Mouse (Mus musculus) activated CD4-positive, CD25-positive, alpha-beta regulatory T cell, adult 4 months (primary cell): ENCODE results near the gene Irf8. TPM values are rescaled to one million over a fixed set of nuclear protein-coding genes. Genes with fewer than 3 reads are reported as not detected.
A peak's percentile ranks its signal among the peaks of the same experiment; 100 is the strongest.

Source experiments
- ATAC-seq: one replicate; pipeline ENCODE4 v1.8.0; 2017
- polyA plus RNA-seq, 2 experiments: library from polyadenylated mRNA; unstranded; fragments of 100-300 nt; shearing (Covaris generic); gene quantifications; one replicate each; pipeline ENCODE4 v1.2.1; 2017

The Irf8 gene
- polyA plus RNA-seq, 2 experiments from 2014 or later: 17.9 to 24.8 TPM

- peak; percentile 24 for ATAC-seq
These were observed 15.3 kb downstream of the Irf8 start for GRCm38 (mm10) chr8:120751226-120752081.

- ATAC-seq: peak; percentile 85
These were observed 15.9 kb downstream of the Irf8 start for GRCm38 (mm10) chr8:120752082-120752452.

GRCm38 (mm10) chr8:120753476-120753875, 17.3 kb downstream of the Irf8 start:
- ATAC-seq: no peak

- no peak for ATAC-seq
These were observed 19.4 kb downstream of the Irf8 start for GRCm38 (mm10) chr8:120755306-120756297.

GRCm38 (mm10) chr8:120758005-120758404, 21.8 kb downstream of the Irf8 start:
- no peak for ATAC-seq

GRCm38 (mm10) chr8:120759847-120760246, 23.7 kb downstream of the Irf8 start:
- ATAC-seq: no peak

GRCm38 (mm10) chr8:120760341-120761215, 24.4 kb downstream of the Irf8 start:
- no peak for ATAC-seq

- no peak for ATAC-seq
These were observed 27.1 kb downstream of the Irf8 start for GRCm38 (mm10) chr8:120763267-120763666.

- no peak for ATAC-seq
These were observed 28.5 kb downstream of the Irf8 start for GRCm38 (mm10) chr8:120764638-120765037.

- ATAC-seq: no peak
These were observed 30.5 kb downstream of the Irf8 start for GRCm38 (mm10) chr8:120766622-120767021.

- no peak for ATAC-seq
These were observed 32.5 kb downstream of the Irf8 start for GRCm38 (mm10) chr8:120768454-120769218.

- no peak for ATAC-seq
These were observed 41.0 kb downstream of the Irf8 start for GRCm38 (mm10) chr8:120777184-120777583.

GRCm38 (mm10) chr8:120777732-120778131, 41.6 kb downstream of the Irf8 start:
- no peak for ATAC-seq

GRCm38 (mm10) chr8:120779106-120779505, 42.9 kb downstream of the Irf8 start:
- ATAC-seq: no peak

GRCm38 (mm10) chr8:120783781-120784180, 47.6 kb downstream of the Irf8 start:
- no peak for ATAC-seq

- no peak for ATAC-seq
These were observed 50.6 kb downstream of the Irf8 start for GRCm38 (mm10) chr8:120786753-120787152.

- ATAC-seq: no peak
These were observed 51.5 kb downstream of the Irf8 start for GRCm38 (mm10) chr8:120787631-120788030.

- ATAC-seq: no peak
These were observed 56.6 kb downstream of the Irf8 start for GRCm38 (mm10) chr8:120792710-120793109.

GRCm38 (mm10) chr8:120795944-120796635, 59.9 kb downstream of the Irf8 start:
- ATAC-seq: peak; percentile 49

GRCm38 (mm10) chr8:120797019-120797727, 61.0 kb downstream of the Irf8 start:
- ATAC-seq: no peak
